Mouse (Mus musculus) myocyte (in vitro differentiated cells): ENCODE measurements around the gene Olfr644. TPM values are rescaled to one million over a fixed set of nuclear protein-coding genes. Genes with fewer than 3 reads are reported as not detected.

Experiments
- H3K27me3 ChIP-seq: one replicate; pipeline ENCODE4 v1.6.1; 2011; ENCODE audit not compliant: control insufficient read depth, insufficient read depth, insufficient read length
- H3K36me3 ChIP-seq: one replicate; pipeline ENCODE4 v1.6.1; 2011; ENCODE audit not compliant: control insufficient read depth, insufficient read depth
- H3K4me2 ChIP-seq: one replicate; pipeline ENCODE4 v1.6.1; 2011; ENCODE audit warnings: low read depth, control low read depth
- H3K4me3 ChIP-seq: one replicate; pipeline ENCODE4 v1.5.1; 2011; ENCODE audit warnings: mild to moderate bottlenecking, control low read depth, moderate library complexity
- H3K79me2 ChIP-seq: one replicate; pipeline ENCODE4 v1.6.1; 2011; ENCODE audit not compliant: control insufficient read depth, insufficient read depth
- H3ac ChIP-seq: one replicate; pipeline ENCODE4 v1.6.1; 2011; ENCODE audit not compliant: control insufficient read depth, insufficient read length
- CEBPB ChIP-seq: IDR thresholded peaks from 2 replicates; pipeline ENCODE4 v1.6.1; 2011; ENCODE audit warnings: mild to moderate bottlenecking, moderate library complexity; ENCODE audit not compliant: poor library complexity, insufficient read depth, severe bottlenecking
- E2F4 ChIP-seq: IDR thresholded peaks from one replicate; pipeline ENCODE4 v1.6.1; 2011; ENCODE audit warnings: mild to moderate bottlenecking, control low read depth, moderate library complexity; ENCODE audit not compliant: insufficient read depth
- MAX ChIP-seq: IDR thresholded peaks from one replicate; pipeline ENCODE4 v1.6.1; 2011; ENCODE audit warnings: low read depth, mild to moderate bottlenecking, control low read depth
- MYOD1 ChIP-seq, 3 experiments: IDR thresholded peaks; one replicate each; pipeline ENCODE4 v1.6.1; 2011; ENCODE audit warnings: control low read depth in 2 of 3, low read depth in 2 of 3, mild to moderate bottlenecking in 2 of 3, moderate library complexity in 1 of 3; ENCODE audit not compliant: insufficient read length in 2 of 3, control insufficient read depth in 1 of 3
- MYOG ChIP-seq, 3 experiments: IDR thresholded peaks; one replicate each; pipeline ENCODE4 v1.6.1; 2011; ENCODE audit warnings: control low read depth in 2 of 3, low read depth in 2 of 3, mild to moderate bottlenecking in 2 of 3; ENCODE audit not compliant: insufficient read length in 2 of 3, control insufficient read depth in 1 of 3, insufficient read depth in 1 of 3
- POLR2A ChIP-seq: IDR thresholded peaks from one replicate; pipeline ENCODE4 v1.6.1; 2011; ENCODE audit warnings: low read depth, mild to moderate bottlenecking, control low read depth, moderate library complexity; ENCODE audit not compliant: insufficient read length
- POLR2AphosphoS2 ChIP-seq: IDR thresholded peaks from one replicate; pipeline ENCODE4 v1.6.1; 2011; ENCODE audit warnings: low read depth, control low read depth; ENCODE audit not compliant: insufficient read length
- REST ChIP-seq: IDR thresholded peaks from one replicate; pipeline ENCODE4 v1.6.1; 2011; ENCODE audit warnings: mild to moderate bottlenecking, control low read depth, moderate library complexity; ENCODE audit not compliant: insufficient read depth, insufficient read length
- SRF ChIP-seq: IDR thresholded peaks from one replicate; pipeline ENCODE4 v1.6.1; 2011; ENCODE audit warnings: low read depth; ENCODE audit not compliant: control insufficient read depth, insufficient read length
- TCF12 ChIP-seq: IDR thresholded peaks from one replicate; pipeline ENCODE4 v1.6.1; 2011; ENCODE audit warnings: mild to moderate bottlenecking, control low read depth; ENCODE audit not compliant: poor library complexity, insufficient read depth, severe bottlenecking
- TCF3 ChIP-seq: IDR thresholded peaks from one replicate; pipeline ENCODE4 v1.6.1; 2011; ENCODE audit warnings: low read depth, control low read depth; ENCODE audit not compliant: insufficient read length
- USF1 ChIP-seq: IDR thresholded peaks from one replicate; pipeline ENCODE4 v1.6.1; 2011; ENCODE audit warnings: low read depth, mild to moderate bottlenecking, control low read depth, moderate library complexity
- polyA plus RNA-seq: library from polyadenylated mRNA; unstranded; fragments of >200 nt; fragmentation: generic; extraction: Trizol; gene quantifications from one replicate; pipeline ENCODE4 v1.2.1, GENCODE M21; 2012; ENCODE audit warnings: missing spikeins

Gene Olfr644
- polyA plus RNA-seq, 1 experiment, result not detected

GRCm38 (mm10) chr7:104025473-104025872 is 46.2 kb downstream of the Olfr644 start, which contains the start of gene Olfr640:
TSS of gene Olfr640 (minus strand) at chr7:104025573.
- no peak within 1 kb of the TSS for H3K4me2 ChIP-seq
- H3ac ChIP-seq, result no peak within 1 kb of the TSS
- no peaks in the 10 kb centered on the region for H3K27me3 ChIP-seq
- H3K79me2 ChIP-seq, result no peaks in the 10 kb centered on the region
- no peak within 1 kb of the TSS for H3K4me3 ChIP-seq
- no peaks in the 10 kb centered on the region for H3K36me3 ChIP-seq
- TF ChIP-seq E2F4 (no peak), CEBPB (no peak), TCF12 (no peak), USF1 (no peak), REST (no peak), MAX (no peak), POLR2A (no peak), MYOG (IDR thresholded peaks at IDR 0.05; ENCODE audit: control insufficient read depth in 1 of 3, insufficient read depth in 1 of 3, insufficient read length in 2 of 3, low read depth in 2 of 3) (no peak), TCF3 (no peak), POLR2AphosphoS2 (no peak), MYOD1 (IDR thresholded peaks at IDR 0.05; ENCODE audit: control insufficient read depth in 1 of 3, insufficient read length in 2 of 3, low read depth in 2 of 3) (no peak), SRF (no peak)

GRCm38 (mm10) chr7:104021651-104022050 is 50.0 kb downstream of the Olfr644 start:
- Histone ChIP-seq H3K4me2 (no peak overlapping the region), H3ac (no peak overlapping the region), H3K79me2 (no peaks in the 10 kb centered on the region), H3K36me3 (no peaks in the 10 kb centered on the region), H3K27me3 (no peaks in the 10 kb centered on the region), H3K4me3 (no peak overlapping the region)
- TF ChIP-seq TCF3 (no peak), POLR2AphosphoS2 (no peak), MYOD1 (IDR thresholded peaks at IDR 0.05; ENCODE audit: control insufficient read depth in 1 of 3, insufficient read length in 2 of 3, low read depth in 2 of 3) (no peak), SRF (no peak), POLR2A (no peak), REST (no peak), MAX (no peak), USF1 (no peak), E2F4 (no peak), CEBPB (no peak), TCF12 (no peak), MYOG (IDR thresholded peaks at IDR 0.05; ENCODE audit: control insufficient read depth in 1 of 3, insufficient read depth in 1 of 3, insufficient read length in 2 of 3, low read depth in 2 of 3) (no peak)

- Histone ChIP-seq H3K36me3 (no peaks in the 10 kb centered on the region), H3K4me3 (no peak overlapping the region), H3K27me3 (no peaks in the 10 kb centered on the region), H3K79me2 (no peaks in the 10 kb centered on the region), H3K4me2 (no peak overlapping the region), H3ac (no peak overlapping the region)
- TF ChIP-seq MAX, result no peak
- no peak for TF ChIP-seq E2F4
- no peak for TF ChIP-seq TCF12
- no peak for TF ChIP-seq MYOG (IDR thresholded peaks at IDR 0.05; ENCODE audit: control insufficient read depth in 1 of 3, insufficient read depth in 1 of 3, insufficient read length in 2 of 3, low read depth in 2 of 3)
- TF ChIP-seq SRF, result no peak
- TF ChIP-seq USF1, result no peak
- no peak for TF ChIP-seq POLR2A
- TF ChIP-seq REST, result no peak
- no peak for TF ChIP-seq TCF3
- no peak for TF ChIP-seq POLR2AphosphoS2
- TF ChIP-seq MYOD1 (IDR thresholded peaks at IDR 0.05; ENCODE audit: control insufficient read depth in 1 of 3, insufficient read length in 2 of 3, low read depth in 2 of 3), result no peak
- no peak for TF ChIP-seq CEBPB
These were observed 52.7 kb downstream of the Olfr644 start for GRCm38 (mm10) chr7:104018953-104019352.

GRCm38 (mm10) chr7:104017203-104017602 is 54.5 kb downstream of the Olfr644 start, which contains the start of gene Olfr639:
TSS of gene Olfr639 (minus strand) at chr7:104017303.
- Histone ChIP-seq H3K4me2 (no peak within 1 kb of the TSS), H3K27me3 (no peaks in the 10 kb centered on the region), H3K79me2 (no peaks in the 10 kb centered on the region), H3K36me3 (no peaks in the 10 kb centered on the region), H3ac (no peak within 1 kb of the TSS), H3K4me3 (no peak within 1 kb of the TSS)
- TF ChIP-seq TCF12 (no peak), TCF3 (no peak), POLR2A (no peak)

Other genes with a start within 250 kb of the Olfr644 start
- gene Hbb-bs, start 243.8 kb downstream of the Olfr644 start, polyA plus RNA-seq, result not detected
- not detected for gene Hbb-bh2, start 231.3 kb downstream of the Olfr644 start, polyA plus RNA-seq
- gene Hbb-bh1, start 228.7 kb downstream of the Olfr644 start, polyA plus RNA-seq, result not detected
- not detected for gene Hbb-y, start 218.7 kb downstream of the Olfr644 start, polyA plus RNA-seq
- gene Olfr66, start 185.6 kb downstream of the Olfr644 start, polyA plus RNA-seq, result not detected
- not detected for gene Olfr64, start 177.4 kb downstream of the Olfr644 start, polyA plus RNA-seq
- not detected for gene Olfr65, start 168.4 kb downstream of the Olfr644 start, polyA plus RNA-seq
- gene Olfr631, start 143.0 kb downstream of the Olfr644 start, polyA plus RNA-seq, result not detected
- not detected for gene Olfr632, start 137.5 kb downstream of the Olfr644 start, polyA plus RNA-seq
- gene Olfr633, start 127.4 kb downstream of the Olfr644 start, polyA plus RNA-seq, result not detected
- gene Olfr635, start 100.7 kb downstream of the Olfr644 start, polyA plus RNA-seq, result not detected
- gene Olfr638, start 73.1 kb downstream of the Olfr644 start, polyA plus RNA-seq, result not detected
- gene Olfr639, start 54.6 kb downstream of the Olfr644 start, polyA plus RNA-seq, result not detected
- not detected for gene Olfr640, start 46.3 kb downstream of the Olfr644 start, polyA plus RNA-seq
- gene Olfr641, start 36.4 kb downstream of the Olfr644 start, polyA plus RNA-seq, result not detected
- not detected for gene Olfr642, start 19.2 kb downstream of the Olfr644 start, polyA plus RNA-seq
- not detected for gene 4930516K23Rik, start 10.4 kb downstream of the Olfr644 start, polyA plus RNA-seq
- gene Olfr645, start 13.6 kb upstream of the Olfr644 start, polyA plus RNA-seq, result not detected
- not detected for gene Olfr646, start 33.0 kb upstream of the Olfr644 start, polyA plus RNA-seq
- not detected for gene Ubqln5, start 58.0 kb upstream of the Olfr644 start, polyA plus RNA-seq
- gene Olfr643, start 65.5 kb upstream of the Olfr644 start, polyA plus RNA-seq, result not detected
- not detected for gene Ubqln3, start 71.4 kb upstream of the Olfr644 start, polyA plus RNA-seq
- not detected for gene Ubqlnl, start 78.7 kb upstream of the Olfr644 start, polyA plus RNA-seq
- gene Olfm5, start 93.0 kb upstream of the Olfr644 start, polyA plus RNA-seq, result not detected
- not detected for gene Olfr648, start 111.5 kb upstream of the Olfr644 start, polyA plus RNA-seq
- gene Olfr649, start 124.1 kb upstream of the Olfr644 start, polyA plus RNA-seq, result not detected
- not detected for gene Trim6, start 146.9 kb upstream of the Olfr644 start, polyA plus RNA-seq
- gene Trim34a, start 172.6 kb upstream of the Olfr644 start, polyA plus RNA-seq, result 0.02 TPM
- gene Trim5, start 216.2 kb upstream of the Olfr644 start, polyA plus RNA-seq, result not detected
- not detected for gene Trim12a, start 243.6 kb upstream of the Olfr644 start, polyA plus RNA-seq